Mouse (Mus musculus) heart, postnatal 10 days (tissue): ENCODE results near the gene Elp5. TPM values are rescaled to one million over a fixed set of nuclear protein-coding genes. Genes with fewer than 3 reads are reported as not detected.

Source experiments
- DNase-seq, 2 experiments: peaks; one replicate each; pipeline ENCODE4 v3.0.0; 2021
- intact Hi-C: fragments of 180-260 bp; cut with DNase I; formaldehyde crosslinking; loops from one replicate; pipeline ENCODE4 v1.15.1; 2025
- microRNA-seq, 2 experiments: library from miRNA; unstranded; fragments of <30 nt; microRNA quantifications; one replicate each; pipeline ENCODE4 v1.2.0; 2022
- total RNA-seq, 2 experiments: library from RNA; stranded (reverse); gene quantifications; 2 replicates each; pipeline ENCODE4 v1.2.3; 2021

The Elp5 gene
- total RNA-seq, 2 experiments from 2014 or later, result 60.7 to 64.6 TPM

DNA sequence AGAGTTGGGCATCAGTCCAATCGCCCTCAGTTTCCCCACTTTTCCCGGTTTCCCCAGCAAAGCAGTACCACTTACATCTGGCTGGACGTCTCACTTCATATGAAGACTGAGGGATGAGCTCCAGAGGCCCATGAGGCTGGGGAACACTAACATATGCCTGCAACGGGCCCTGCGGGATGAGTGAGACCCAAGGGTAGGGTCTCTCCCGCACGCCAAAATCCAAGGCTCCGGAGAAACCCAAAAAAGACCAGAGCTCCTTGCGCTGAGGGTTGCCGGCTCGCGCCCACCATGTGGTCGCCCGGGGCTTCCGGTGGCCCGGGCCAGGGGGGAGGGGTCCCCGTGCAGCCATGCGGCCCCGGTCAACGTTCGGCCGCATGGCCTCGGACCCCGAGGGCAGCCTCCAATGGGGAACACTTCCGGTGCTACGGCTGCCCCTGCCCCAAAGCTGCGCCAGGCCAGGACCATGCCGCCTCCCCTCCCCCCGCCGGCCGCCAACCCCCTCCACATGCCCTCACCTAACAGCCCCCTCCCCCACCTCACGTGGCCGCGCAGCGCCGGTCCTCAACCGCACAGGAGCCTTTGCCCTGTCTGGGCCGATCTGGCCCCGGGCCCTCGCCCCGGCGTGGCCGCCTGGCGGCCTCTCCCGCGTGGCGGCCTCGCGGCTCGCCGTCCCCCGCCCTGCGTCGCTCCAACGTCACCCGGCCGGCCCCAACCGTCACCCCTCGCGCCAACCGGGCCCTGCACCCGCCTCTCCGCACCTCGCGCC, 61.9 kb downstream of the Elp5 start:
- intact Hi-C loops, result no loop called here
- DNase-seq, result peak; percentile 27 to 71

GRCm38 (mm10) chr11:69919661-69920265, 62.6 kb downstream of the Elp5 start:
- peak; percentile 88 to 91 for DNase-seq
- intact Hi-C loops, result loop anchor here (2.0 kb wide), 1 partner anchor 39 kb away; the partner anchor contains the start of gene Kctd11

DNA sequence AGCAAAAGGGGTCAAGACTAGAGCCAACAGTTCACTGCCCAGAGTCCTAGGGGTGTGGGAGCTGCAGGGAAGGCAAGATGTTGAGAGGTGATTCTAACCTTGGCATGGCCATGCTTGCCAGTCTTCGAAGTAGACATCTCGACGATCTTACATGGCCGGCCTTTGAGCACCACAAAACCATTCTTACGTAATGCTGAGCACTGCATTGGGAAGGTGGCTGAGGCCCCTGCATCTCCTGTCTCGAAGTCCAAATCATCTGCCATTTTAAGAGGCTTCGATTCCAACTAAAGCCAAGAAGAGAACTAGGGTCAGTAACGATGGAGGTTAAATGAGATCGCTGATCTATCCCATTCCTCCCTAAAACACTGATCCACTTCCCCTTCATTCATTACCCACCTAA, 63.3 kb downstream of the Elp5 start:
- intact Hi-C loops, result loop anchor here (2.0 kb wide), 1 partner anchor 38 kb away; the partner anchor contains the start of gene Kctd11
- no peak for DNase-seq

Small RNA genes lying within 50 kb of the gene (microRNA-seq; reads per million reads assigned to microRNA genes)
- 0 to 0.70 reads per million in 2 experiments for gene Gm44349
- 2,684 to 3,724 reads per million in 2 experiments for gene Mir324

Other genes starting within 250 kb of the Elp5 start
- 10 to 100 TPM; 44.5 to 47.5 TPM for gene Polr2a, start 223.9 kb downstream of the Elp5 start, total RNA-seq
- gene Slc35g3, start 220.5 kb downstream of the Elp5 start, total RNA-seq, result under 1 TPM; 0.17 to 0.40 TPM
- gene Zbtb4, start 216.6 kb downstream of the Elp5 start, total RNA-seq, result 10 to 100 TPM; 42.2 to 43.9 TPM
- gene Chrnb1, start 186.6 kb downstream of the Elp5 start, total RNA-seq, result 1 to 10 TPM; 5.8 to 7.1 TPM
- 1 to 10 TPM; 1.9 to 3.5 TPM for gene Fgf11, start 180.7 kb downstream of the Elp5 start, total RNA-seq
- gene Tmem102, start 176.9 kb downstream of the Elp5 start, total RNA-seq, result 1 to 10 TPM in 1 of 2 experiments, under 1 TPM in 1; 0.94 to 1.2 TPM
- not detected for gene Gm39566, start 167.2 kb downstream of the Elp5 start, total RNA-seq
- not detected for gene Spem2, start 164.1 kb downstream of the Elp5 start, total RNA-seq
- gene Spem1, start 160.3 kb downstream of the Elp5 start, total RNA-seq, result not detected
- gene Nlgn2, start 144.7 kb downstream of the Elp5 start, total RNA-seq, result 10 to 100 TPM; 13.6 TPM
- 100 to 1,000 TPM; 130 to 151 TPM for gene Tmem256, start 144.0 kb downstream of the Elp5 start, total RNA-seq
- gene Plscr3, start 136.1 kb downstream of the Elp5 start, total RNA-seq, result 10 to 100 TPM; 52.5 to 59.7 TPM
- not detected for gene Tnk1, start 123.8 kb downstream of the Elp5 start, total RNA-seq
- gene Tmem95, start 104.5 kb downstream of the Elp5 start, total RNA-seq, result not detected
- 1 to 10 TPM; 3.0 to 3.5 TPM for gene Kctd11, start 101.1 kb downstream of the Elp5 start, total RNA-seq
- gene Acap1, start 87.0 kb downstream of the Elp5 start, total RNA-seq, result 1 to 10 TPM; 2.7 to 3.0 TPM
- gene 2810408A11Rik, start 81.5 kb downstream of the Elp5 start, total RNA-seq, result 1 to 10 TPM; 2.1 to 2.7 TPM
- 10 to 100 TPM; 39.2 to 39.9 TPM for gene Neurl4, start 81.4 kb downstream of the Elp5 start, total RNA-seq
- gene Gps2, start 68.6 kb downstream of the Elp5 start, total RNA-seq, result 10 to 100 TPM; 29.4 to 30.5 TPM
- gene Eif5a, start 60.6 kb downstream of the Elp5 start, total RNA-seq, result 100 to 1,000 TPM; 488 to 490 TPM
- gene Ybx2, start 46.7 kb downstream of the Elp5 start, total RNA-seq, result 10 to 100 TPM; 22.7 to 25.7 TPM
- 100 to 1,000 TPM; 135 to 144 TPM for gene Slc2a4, start 34.3 kb downstream of the Elp5 start, total RNA-seq
- not detected for gene Cldn7, start 17.7 kb downstream of the Elp5 start, total RNA-seq
- gene Ctdnep1, start 1.4 kb downstream of the Elp5 start, total RNA-seq, result 100 to 1,000 TPM; 144 to 159 TPM
- gene Gabarap, start 8.6 kb upstream of the Elp5 start, total RNA-seq, result 100 to 1,000 TPM; 275 to 295 TPM
- 10 to 100 TPM; 23.1 to 27.7 TPM for gene Phf23, start 13.3 kb upstream of the Elp5 start, total RNA-seq
- 10 to 100 TPM in 1 of 2 experiments, 1 to 10 TPM in 1; 8.6 to 11.8 TPM for gene Dvl2, start 18.1 kb upstream of the Elp5 start, total RNA-seq
- 1,000 to 10,000 TPM; 1,260 to 1,282 TPM for gene Acadvl, start 32.9 kb upstream of the Elp5 start, total RNA-seq
- 10 to 100 TPM; 11.5 to 12.0 TPM for gene Dlg4, start 34.4 kb upstream of the Elp5 start, total RNA-seq
- gene Asgr1, start 71.6 kb upstream of the Elp5 start, total RNA-seq, result under 1 TPM in 1 of 2 experiments, not detected in 1; 0.22 TPM
- gene Asgr2, start 110.1 kb upstream of the Elp5 start, total RNA-seq, result not detected
- 1 to 10 TPM in 1 of 2 experiments, under 1 TPM in 1; 0.69 to 1.0 TPM for gene Mgl2, start 147.8 kb upstream of the Elp5 start, total RNA-seq
- gene Clec10a, start 173.7 kb upstream of the Elp5 start, total RNA-seq, result 1 to 10 TPM in 1 of 2 experiments, under 1 TPM in 1; 0.82 to 1.0 TPM
- under 1 TPM; 0.20 to 0.91 TPM for gene Slc16a11, start 230.2 kb upstream of the Elp5 start, total RNA-seq
- gene Slc16a13, start 238.5 kb upstream of the Elp5 start, total RNA-seq, result 1 to 10 TPM; 5.2 to 6.8 TPM
- 10 to 100 TPM; 54.7 to 55.5 TPM for gene Bcl6b, start 247.3 kb upstream of the Elp5 start, total RNA-seq